Mouse (Mus musculus) neural tube, embryonic 14.5 days (tissue): ENCODE results near the gene Rab11fip4. TPM values are rescaled to one million over a fixed set of nuclear protein-coding genes. Genes with fewer than 3 reads are reported as not detected.
"Not testable (repeated sequence)": the region's sequence is repeated elsewhere in the genome, so short reads cannot be mapped to it uniquely, and the experiment has no call there.

Experiments
- ATAC-seq: fragments of 200-750 bp; cut with Nextera tagmentation; 2 replicates; pipeline ENCODE4 v1.8.0; 2017; ENCODE audit warnings: low read depth, mild to moderate bottlenecking, moderate TSS enrichment, moderate library complexity
- H3K27ac ChIP-seq: fragments of 300-500 bp; sonication (generic); 2 replicates; pipeline ENCODE4 v1.5.1; 2014; ENCODE audit warnings: low read depth, mild to moderate bottlenecking, control low read depth, low read length, moderate library complexity, mixed read lengths
- H3K27me3 ChIP-seq: fragments of 300-500 bp; sonication (generic); 2 replicates; pipeline ENCODE4 v1.6.1; 2014; ENCODE audit warnings: low read length; ENCODE audit not compliant: control insufficient read depth, insufficient read depth
- H3K36me3 ChIP-seq: fragments of 300-500 bp; sonication (generic); 2 replicates; pipeline ENCODE4 v1.6.1; 2014; ENCODE audit warnings: low read length, mixed read lengths; ENCODE audit not compliant: control insufficient read depth, insufficient read depth
- H3K4me1 ChIP-seq: fragments of 300-500 bp; sonication (generic); 2 replicates; pipeline ENCODE4 v1.6.1; 2014; ENCODE audit warnings: low read length; ENCODE audit not compliant: control insufficient read depth, insufficient read depth
- H3K4me2 ChIP-seq: fragments of 300-500 bp; sonication (generic); 2 replicates; pipeline ENCODE4 v1.6.1; 2014; ENCODE audit warnings: mild to moderate bottlenecking, low read depth, low read length, control low read depth
- H3K4me3 ChIP-seq: fragments of 300-500 bp; sonication (generic); 2 replicates; pipeline ENCODE4 v1.5.1; 2014; ENCODE audit warnings: low read depth, low read length, control low read depth, mixed read lengths
- H3K9ac ChIP-seq: fragments of 300-500 bp; sonication (generic); replicated peaks from 2 replicates; pipeline ENCODE4 v1.6.1; 2014; ENCODE audit warnings: low read depth, mild to moderate bottlenecking, control low read depth, low read length, mixed read lengths
- H3K9me3 ChIP-seq: fragments of 300-500 bp; sonication (generic); 2 replicates; pipeline ENCODE4 v1.6.1; 2016; ENCODE audit warnings: low read length; ENCODE audit not compliant: control insufficient read depth
- WGBS: fragments of 180-500 bp; shearing (Covaris S2); extraction: QIAGEN DNeasy Blood & Tissue Kit; methylation state at CpG from one replicate; pipeline ENCODE4 v1.1.7; 2014; 5-methylcytosine and 5-hydroxymethylcytosine counted together
- polyA plus RNA-seq: library from polyadenylated mRNA; unstranded; fragments of >200 nt; fragmentation: Nextera tagmentation; extraction: Ambion mirVana; gene quantifications from 2 replicates; pipeline ENCODE4 v1.2.1, GENCODE M21; 2014

The Rab11fip4 gene
- polyA plus RNA-seq, 1 experiment from 2014 or later = 23.1 TPM

GRCm38 (mm10) chr11:79686501-79687121 is 95.6 kb downstream of the Rab11fip4 start:
- Histone ChIP-seq H3K9ac (no peak overlapping the region), H3K4me1 (no peaks in the 10 kb centered on the region), H3K27me3 (no peaks in the 10 kb centered on the region), H3K4me2 (no peak overlapping the region), H3K36me3 (peaks cover 28% of the 10 kb centered on the region), H3K9me3 (no peaks in the 10 kb centered on the region), H3K27ac (no peak overlapping the region), H3K4me3 (no peak overlapping the region)
- WGBS = 65% methylated on average over 26 of the region's 26 CpGs
- ATAC-seq = 0 out of 2 replicates have a peak, but pooled peaks have one; percentile 41

GRCm38 (mm10) chr11:79689916-79690315 is 98.9 kb downstream of the Rab11fip4 start:
- Histone ChIP-seq H3K4me3 (no peak overlapping the region), H3K27ac (no peak overlapping the region), H3K36me3 (peaks cover 32% of the 10 kb centered on the region), H3K4me1 (no peaks in the 10 kb centered on the region), H3K9ac (no peak overlapping the region), H3K9me3 (no peaks in the 10 kb centered on the region), H3K27me3 (no peaks in the 10 kb centered on the region), H3K4me2 (no peak overlapping the region)
- no peak for ATAC-seq
- WGBS = 93% methylated on average over 1 of the region's 1 CpGs

- no peak for ATAC-seq
- Histone ChIP-seq H3K27ac (no peak overlapping the region), H3K4me3 (no peak overlapping the region), H3K36me3 (peaks cover 30% of the 10 kb centered on the region), H3K4me2 (no peak overlapping the region), H3K27me3 (no peaks in the 10 kb centered on the region), H3K4me1 (no peaks in the 10 kb centered on the region), H3K9ac (no peak overlapping the region), H3K9me3 (no peaks in the 10 kb centered on the region)
- 71% methylated on average over 9 of the region's 9 CpGs for WGBS
Measured at GRCm38 (mm10) chr11:79691513-79691912, 100.5 kb downstream of the Rab11fip4 start.

GRCm38 (mm10) chr11:79696390-79697307 is 105.6 kb downstream of the Rab11fip4 start:
- Histone ChIP-seq H3K9me3 (no peaks in the 10 kb centered on the region), H3K27me3 (no peaks in the 10 kb centered on the region), H3K27ac (peak overlapping the region; percentile 24; the same call in 1 of the 2 replicates), H3K9ac (no peak overlapping the region), H3K4me2 (no peak overlapping the region), H3K4me1 (peaks cover 6% of the 10 kb centered on the region; the same call in 1 of the 2 replicates), H3K4me3 (no peak overlapping the region), H3K36me3 (peaks cover 9% of the 10 kb centered on the region)
- ATAC-seq = peak; percentile 26; the same call in 1 of the 2 replicates
- WGBS = 59% methylated on average over 19 of the region's 19 CpGs

GRCm38 (mm10) chr11:79698071-79698470 is 107.1 kb downstream of the Rab11fip4 start:
- Histone ChIP-seq H3K36me3 (no peaks in the 10 kb centered on the region; the same call in 1 of the 2 replicates), H3K27me3 (no peaks in the 10 kb centered on the region), H3K9ac (no peak overlapping the region), H3K4me1 (peaks cover 20% of the 10 kb centered on the region; the same call in 1 of the 2 replicates), H3K9me3 (no peaks in the 10 kb centered on the region), H3K4me3 (no peak overlapping the region), H3K4me2 (no peak overlapping the region), H3K27ac (no peak overlapping the region)
- 84% methylated on average over 5 of the region's 5 CpGs for WGBS
- no peak for ATAC-seq

GRCm38 (mm10) chr11:79698542-79698941 is 107.5 kb downstream of the Rab11fip4 start:
- H3K36me3 ChIP-seq, H3K27ac ChIP-seq, H3K9me3 ChIP-seq, H3K27me3 ChIP-seq, ATAC-seq, H3K4me3 ChIP-seq, H3K4me2 ChIP-seq, H3K9ac ChIP-seq: not testable (repeated sequence)
- peaks cover 24% of the 10 kb centered on the region; the same call in 1 of the 2 replicates for H3K4me1 ChIP-seq
- 88% methylated on average over 3 of the region's 4 CpGs for WGBS

- Histone ChIP-seq H3K4me1 (peaks cover 25% of the 10 kb centered on the region; the same call in 1 of the 2 replicates), H3K4me3 (no peak overlapping the region), H3K9ac (0 out of 2 replicates have a peak overlapping the region, but pooled peaks have one; percentile 7), H3K4me2 (peak overlapping the region; percentile 63), H3K27me3 (no peaks in the 10 kb centered on the region), H3K9me3 (no peaks in the 10 kb centered on the region), H3K27ac (peak overlapping the region; percentile 60), H3K36me3 (no peaks in the 10 kb centered on the region; the same call in 1 of the 2 replicates)
- ATAC-seq = no peak
- WGBS = 85% methylated on average over 7 of the region's 7 CpGs
Measured at GRCm38 (mm10) chr11:79701466-79701865, 110.5 kb downstream of the Rab11fip4 start.

- H3K9me3 ChIP-seq = no peaks in the 10 kb centered on the region
- H3K4me3 ChIP-seq = peak overlapping the region; percentile 9; the same call in 1 of the 2 replicates
- H3K4me1 ChIP-seq = peaks cover 25% of the 10 kb centered on the region; the same call in 1 of the 2 replicates
- no peak for ATAC-seq
- peak overlapping the region; percentile 60 for H3K27ac ChIP-seq
- 41% methylated on average over 6 of the region's 6 CpGs for WGBS
- H3K9ac ChIP-seq = peak overlapping the region; percentile 28; the same call in 1 of the 2 replicates
- H3K27me3 ChIP-seq = no peaks in the 10 kb centered on the region
- H3K36me3 ChIP-seq = no peaks in the 10 kb centered on the region; the same call in 1 of the 2 replicates
- H3K4me2 ChIP-seq = peak overlapping the region; percentile 63
Measured at GRCm38 (mm10) chr11:79702092-79702491, 111.1 kb downstream of the Rab11fip4 start.
